Mouse (Mus musculus): ENCODE results near the gene Prex1.

GRCm38 (mm10) chr2:166671019-166671418, 42.6 kb downstream of the Prex1 start:
- no peak for TF ChIP-seq CTCF (IDR thresholded peaks at IDR 0.05; ENCODE audit: low read depth)
- TF ChIP-seq EP300 (IDR thresholded peaks at IDR 0.05; ENCODE audit: low read depth): no peak
